Mouse (Mus musculus) CH12.LX (cell line): ENCODE data around the gene Gm49380. TPM values are rescaled to one million over a fixed set of nuclear protein-coding genes. Genes with fewer than 3 reads are reported as not detected.

Experiments
- DNase-seq: peaks from one replicate; pipeline ENCODE4 v3.0.0-alpha.2; 2013; ENCODE audit errors: extremely low read depth
- H3K27ac ChIP-seq: 2 replicates; pipeline ENCODE4 v1.5.1; 2012; ENCODE audit warnings: low read depth, mild to moderate bottlenecking, control low read depth, moderate library complexity; ENCODE audit not compliant: insufficient read depth
- H3K27me3 ChIP-seq: replicated peaks from 2 replicates; pipeline ENCODE3; 2012; ENCODE audit warnings: inconsistent platforms
- H3K36me3 ChIP-seq, 2 experiments: replicated peaks in 1 of 2; 2 replicates each; pipeline versions ENCODE3 to v1.6.1; 2012; ENCODE audit warnings: inconsistent platforms in 1 of 2, low read length in 1 of 2, mild to moderate bottlenecking in 1 of 2, mixed read lengths in 1 of 2, moderate library complexity in 1 of 2; ENCODE audit not compliant: control insufficient read depth in 1 of 2, insufficient read depth in 1 of 2
- H3K4me1 ChIP-seq, 2 experiments: 2 replicates each; pipeline ENCODE4 v1.6.1; 2012; ENCODE audit warnings: inconsistent platforms in 1 of 2, moderate library complexity in 1 of 2; ENCODE audit not compliant: insufficient read depth in 2 of 2, control insufficient read depth in 1 of 2
- H3K4me2 ChIP-seq: 2 replicates; pipeline ENCODE4 v1.6.1; 2012; ENCODE audit warnings: low read depth, mild to moderate bottlenecking, control low read depth; ENCODE audit not compliant: poor library complexity, insufficient read depth, severe bottlenecking
- H3K4me3 ChIP-seq, 3 experiments: fragments of 150-350 bp in 1 of 3; sonication (generic) in 1 of 3; replicated peaks in 1 of 3; 2 replicates each; pipeline versions ENCODE3 to v1.5.1; 2011 to 2012; ENCODE audit warnings: low read depth in 2 of 3, low read length in 2 of 3, mild to moderate bottlenecking in 2 of 3, moderate library complexity in 2 of 3, control low read depth in 1 of 3, improper control_type of control experiment in 1 of 3, inconsistent platforms in 1 of 3, mixed read lengths in 1 of 3; ENCODE audit not compliant: poor library complexity in 1 of 3
- H3K79me2 ChIP-seq: replicated peaks from 2 replicates; pipeline ENCODE4 v1.6.1; 2012; ENCODE audit warnings: mild to moderate bottlenecking, moderate library complexity; ENCODE audit not compliant: control insufficient read depth, poor library complexity, insufficient read depth, severe bottlenecking; ENCODE audit errors: extremely low read depth
- H3K9ac ChIP-seq: 2 replicates; pipeline ENCODE4 v1.6.1; 2012; ENCODE audit warnings: low read depth, mild to moderate bottlenecking, control low read depth, moderate library complexity; ENCODE audit not compliant: insufficient read depth
- H3K9me3 ChIP-seq: replicated peaks from 2 replicates; pipeline ENCODE3; 2012; ENCODE audit warnings: low read length, inconsistent platforms, mixed read lengths
- BHLHE40 ChIP-seq: IDR thresholded peaks from 2 replicates; pipeline ENCODE4 v1.6.1; 2011; ENCODE audit warnings: mild to moderate bottlenecking, low read depth, low read length, improper control_type of control experiment
- CHD1 ChIP-seq: IDR thresholded peaks from 2 replicates; pipeline ENCODE4 v1.6.1; 2012; ENCODE audit warnings: low read depth, low read length, improper control_type of control experiment, inconsistent platforms
- CHD2 ChIP-seq: IDR thresholded peaks from 2 replicates; pipeline ENCODE4 v1.6.1; 2011; ENCODE audit warnings: low read length, improper control_type of control experiment
- ELF1 ChIP-seq: IDR thresholded peaks from 2 replicates; pipeline ENCODE4 v1.6.1; 2014; ENCODE audit warnings: low read depth, mild to moderate bottlenecking, inconsistent platforms, low read length, improper control_type of control experiment
- IRF4 ChIP-seq: IDR thresholded peaks from 2 replicates; pipeline ENCODE4 v1.6.1; 2014; ENCODE audit warnings: low read depth, mild to moderate bottlenecking, inconsistent platforms, low read length, improper control_type of control experiment
- JUN ChIP-seq: IDR thresholded peaks from 2 replicates; pipeline ENCODE4 v1.6.1; 2011; ENCODE audit warnings: low read depth, mild to moderate bottlenecking, low read length, improper control_type of control experiment, moderate library complexity; ENCODE audit not compliant: insufficient read depth
- KAT2A ChIP-seq: IDR thresholded peaks from 2 replicates; pipeline ENCODE4 v1.6.1; 2012; ENCODE audit warnings: low read length, improper control_type of control experiment, inconsistent platforms; ENCODE audit not compliant: insufficient replicate concordance
- MAZ ChIP-seq: IDR thresholded peaks from 2 replicates; pipeline ENCODE4 v1.6.1; 2012; ENCODE audit warnings: low read depth, mild to moderate bottlenecking, inconsistent platforms, low read length, improper control_type of control experiment, moderate library complexity
- MEF2A ChIP-seq: IDR thresholded peaks from 2 replicates; pipeline ENCODE4 v1.6.1; 2014; ENCODE audit warnings: low read depth, mild to moderate bottlenecking, inconsistent platforms, low read length, improper control_type of control experiment, borderline replicate concordance
- MXI1 ChIP-seq: IDR thresholded peaks from 2 replicates; pipeline ENCODE4 v1.6.1; 2011; ENCODE audit warnings: mild to moderate bottlenecking, low read depth, low read length, improper control_type of control experiment
- NRF1 ChIP-seq: IDR thresholded peaks from 2 replicates; pipeline ENCODE4 v1.6.1; 2014; ENCODE audit warnings: low read depth, mild to moderate bottlenecking, inconsistent platforms, low read length, improper control_type of control experiment, moderate library complexity
- PAX5 ChIP-seq: IDR thresholded peaks from 2 replicates; pipeline ENCODE4 v1.6.1; 2012; ENCODE audit warnings: low read length, inconsistent platforms, mixed read lengths
- POLR2AphosphoS2 ChIP-seq: IDR thresholded peaks from 2 replicates; pipeline ENCODE4 v1.6.1; 2011; ENCODE audit warnings: low read depth, low read length, improper control_type of control experiment
- RAD21 ChIP-seq: IDR thresholded peaks from 2 replicates; pipeline ENCODE4 v1.6.1; 2011; ENCODE audit warnings: low read depth, mild to moderate bottlenecking, low read length, improper control_type of control experiment, moderate library complexity
- RCOR1 ChIP-seq: conservative IDR thresholded peaks from 2 replicates; pipeline ENCODE4 v1.6.1; 2012; ENCODE audit warnings: low read depth, mild to moderate bottlenecking, inconsistent platforms, low read length, improper control_type of control experiment
- SMC3 ChIP-seq: IDR thresholded peaks from 2 replicates; pipeline ENCODE4 v1.6.1; 2011; ENCODE audit warnings: low read depth, low read length, improper control_type of control experiment
- TBP ChIP-seq: conservative IDR thresholded peaks from 2 replicates; pipeline ENCODE4 v1.6.1; 2011; ENCODE audit warnings: low read depth, low read length, improper control_type of control experiment
- TCF12 ChIP-seq: IDR thresholded peaks from 2 replicates; pipeline ENCODE4 v1.6.1; 2014; ENCODE audit warnings: low read depth, mild to moderate bottlenecking, inconsistent platforms, low read length, improper control_type of control experiment
- USF2 ChIP-seq: conservative IDR thresholded peaks from 2 replicates; pipeline ENCODE4 v1.6.1; 2011; ENCODE audit warnings: low read depth, low read length, improper control_type of control experiment
- ZC3H11A ChIP-seq: IDR thresholded peaks from 2 replicates; pipeline ENCODE4 v1.6.1; 2012; ENCODE audit warnings: low read depth, mild to moderate bottlenecking, inconsistent platforms, low read length, improper control_type of control experiment
- ZNF384 ChIP-seq: IDR thresholded peaks from 2 replicates; pipeline ENCODE4 v1.6.1; 2012; ENCODE audit warnings: low read depth, low read length, improper control_type of control experiment, inconsistent platforms
- dilution Hi-C: fragments of 300-500 bp; cut with MboI; formaldehyde crosslinking; loops from 2 replicates; pipeline ENCODE4 v1.14.3; 2020; ENCODE audit warnings: low sequenced_read_pairs; ENCODE audit not compliant: extremely low pct_unique_long_range_greater_than_20kb, extremely low pct_ligation_motif_present
- in situ Hi-C: fragments of 300-500 bp; cut with MboI; formaldehyde crosslinking; loops from 3 replicates; pipeline ENCODE4 v1.14.3; 2019; ENCODE audit warnings: low sequenced_read_pairs, low pct_ligation_motif_present, low pct_unique_long_range_greater_than_20kb, mixed read lengths
- polyA plus RNA-seq: library from polyadenylated mRNA; unstranded; fragments of >175 nt; gene quantifications from 2 replicates; pipeline ENCODE4 v1.2.1, GENCODE M21; 2012; ENCODE audit warnings: low read depth; ENCODE audit not compliant: insufficient read length
- total RNA-seq, 2 experiments: library from RNA; depleted of rRNA; stranded (reverse); fragments of 300-350 nt in 1 of 2; fragments of >200 nt in 1 of 2; gene quantifications; 2 replicates each; pipeline ENCODE4 v1.2.3; 2012 to 2014

Gm49380 gene
- total and polyA plus RNA-seq, 3 experiments, result not detected

- no peak for DNase-seq
- H3K27ac ChIP-seq, result no peak overlapping the region
- no peak overlapping the region for H3K4me2 ChIP-seq
These were observed 64.5 kb downstream of the Gm49380 start for GRCm38 (mm10) chr9:44048541-44049380.

DNA sequence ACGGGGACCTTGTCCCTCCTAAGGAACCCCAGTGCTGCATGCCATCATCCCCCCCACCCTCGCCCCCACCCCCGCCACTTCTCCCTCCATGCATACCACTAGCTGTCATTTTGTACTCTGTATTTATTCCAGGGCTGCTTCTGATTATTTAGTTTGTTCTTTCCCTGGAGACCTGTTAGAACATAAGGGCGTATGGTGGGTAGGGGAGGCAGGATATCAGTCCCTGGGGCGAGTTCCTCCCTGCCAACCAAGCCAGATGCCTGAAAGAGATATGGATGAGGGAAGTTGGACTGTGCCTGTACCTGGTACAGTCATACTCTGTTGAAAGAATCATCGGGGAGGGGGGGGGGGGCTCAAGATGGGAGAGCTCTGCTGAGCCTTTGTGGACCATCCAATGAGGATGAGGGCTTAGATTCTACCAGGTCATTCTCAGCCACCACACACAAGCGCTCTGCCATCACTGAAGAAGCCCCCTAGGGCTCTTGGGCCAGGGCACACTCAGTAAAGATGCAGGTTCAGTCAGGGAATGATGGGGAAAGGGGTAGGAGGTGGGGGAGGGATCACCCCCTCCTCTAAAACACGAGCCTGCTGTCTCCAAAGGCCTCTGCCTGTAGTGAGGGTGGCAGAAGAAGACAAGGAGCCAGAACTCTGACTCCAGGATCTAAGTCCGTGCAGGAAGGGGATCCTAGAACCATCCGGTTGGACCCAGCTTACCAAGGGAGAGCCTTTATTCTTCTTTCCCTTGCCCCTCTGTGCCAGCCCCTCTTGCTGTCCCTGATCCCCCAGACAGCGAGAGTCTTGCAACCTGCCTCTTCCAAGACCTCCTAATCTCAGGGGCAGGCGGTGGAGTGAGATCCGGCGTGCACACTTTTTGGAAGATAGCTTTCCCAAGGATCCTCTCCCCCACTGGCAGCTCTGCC, 65.5 kb downstream of the Gm49380 start:
- H3K4me2 ChIP-seq, result no peak overlapping the region
- H3K27ac ChIP-seq, result no peak overlapping the region
- no peaks in the 10 kb centered on the region for H3K36me3 ChIP-seq
- TF ChIP-seq TBP (no peak), BHLHE40 (no peak), IRF4 (no peak), NRF1 (no peak), CHD1 (no peak), MXI1 (no peak), SMC3 (no peak), PAX5 (no peak), USF2 (no peak), KAT2A (no peak), MAZ (no peak), TCF12 (no peak), CHD2 (no peak), JUN (no peak), ZNF384 (no peak)
- H3K79me2 ChIP-seq, result no peaks in the 10 kb centered on the region
- no peak for DNase-seq
- in situ Hi-C loops (loop anchor here (5.0 kb wide), 1 partner anchor 51 kb away; no protein-coding TSS in a partner anchor), dilution Hi-C loops (no loop called here)
- no peaks in the 10 kb centered on the region for H3K4me1 ChIP-seq
- no peak overlapping the region for H3K9ac ChIP-seq
- H3K27me3 ChIP-seq, result peaks cover 75% of the 10 kb centered on the region
- no peak overlapping the region for H3K4me3 ChIP-seq
- H3K9me3 ChIP-seq, result no peaks in the 10 kb centered on the region

More at GRCm38 (mm10) chr9:44048541-44049380, 64.5 kb downstream of the Gm49380 start:
- Histone ChIP-seq H3K4me1 (no peaks in the 10 kb centered on the region), H3K79me2 (no peaks in the 10 kb centered on the region), H3K9ac (no peak overlapping the region), H3K9me3 (no peaks in the 10 kb centered on the region), H3K27me3 (peaks cover 69% of the 10 kb centered on the region), H3K36me3 (no peaks in the 10 kb centered on the region), H3K4me3 (no peak overlapping the region)
- TF ChIP-seq ELF1 (no peak), CHD2 (no peak), ZC3H11A (no peak), POLR2AphosphoS2 (no peak), IRF4 (no peak), JUN (no peak), MXI1 (no peak), RCOR1 (no peak), RAD21 (no peak), MEF2A (no peak)
- dilution Hi-C loops, result no loop called here
- in situ Hi-C loops, result loop anchor here (5.0 kb wide), 1 partner anchor 51 kb away; no protein-coding TSS in a partner anchor
